Mouse (Mus musculus) adrenal gland, adult 10 weeks (tissue): Measurements from ENCODE around the gene Hamp2. TPM values are rescaled to one million over a fixed set of nuclear protein-coding genes. Genes with fewer than 3 reads are reported as not detected.

ENCODE experiments used
- polyA plus RNA-seq: library from polyadenylated mRNA; stranded (reverse); fragments of 350-450 nt; fragmentation: Illumina TruSeq; extraction: RNeasy Lipid Tissue Mini Kit (QIAGEN cat#74804); gene quantifications from one replicate; pipeline ENCODE4 v1.2.3, GENCODE M21; 2014; ENCODE audit warnings: low read depth, low replicate concordance

The Hamp2 gene
- not detected for polyA plus RNA-seq

DNA sequence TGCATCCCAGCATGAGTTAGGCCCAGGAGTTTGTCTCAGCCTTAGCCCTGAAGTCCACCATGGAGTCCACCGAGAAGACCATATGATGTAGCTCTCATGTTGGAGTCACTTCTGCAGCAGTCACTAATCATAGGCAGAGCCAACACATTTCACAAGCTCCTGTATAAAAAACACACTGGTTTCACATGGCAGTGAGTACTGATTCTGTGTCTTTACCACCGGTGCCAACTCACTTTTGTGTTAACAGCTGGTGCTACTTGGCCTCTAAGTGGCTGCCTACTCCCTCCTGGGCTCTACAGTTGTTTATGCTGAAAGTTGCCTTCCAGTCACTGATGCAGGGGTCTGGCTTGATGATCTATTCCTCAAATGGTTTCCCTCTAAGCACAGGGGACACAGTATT lies at the start of gene Hamp2:
TSS of gene Hamp2 (minus strand) at position 101 of the 400 bp plus-strand sequence.

GRCm38 (mm10) chr7:30973501-30974289 lies 49.2 kb upstream of the Hamp2 start, which contains the start of gene Fam187b:
Gene Fam187b (plus strand): TSS chr7:30973790.

GRCm38 (mm10) chr7:30973251-30973500 lies 48.7 kb upstream of the Hamp2 start, which contains the start of gene Lsr:
Gene Lsr (minus strand): TSS chr7:30973464.

GRCm38 (mm10) chr7:30956756-30957366 lies 32.4 kb upstream of the Hamp2 start, which contains the start of gene Usf2:
Gene Usf2 (minus strand): TSS chr7:30956803.

DNA sequence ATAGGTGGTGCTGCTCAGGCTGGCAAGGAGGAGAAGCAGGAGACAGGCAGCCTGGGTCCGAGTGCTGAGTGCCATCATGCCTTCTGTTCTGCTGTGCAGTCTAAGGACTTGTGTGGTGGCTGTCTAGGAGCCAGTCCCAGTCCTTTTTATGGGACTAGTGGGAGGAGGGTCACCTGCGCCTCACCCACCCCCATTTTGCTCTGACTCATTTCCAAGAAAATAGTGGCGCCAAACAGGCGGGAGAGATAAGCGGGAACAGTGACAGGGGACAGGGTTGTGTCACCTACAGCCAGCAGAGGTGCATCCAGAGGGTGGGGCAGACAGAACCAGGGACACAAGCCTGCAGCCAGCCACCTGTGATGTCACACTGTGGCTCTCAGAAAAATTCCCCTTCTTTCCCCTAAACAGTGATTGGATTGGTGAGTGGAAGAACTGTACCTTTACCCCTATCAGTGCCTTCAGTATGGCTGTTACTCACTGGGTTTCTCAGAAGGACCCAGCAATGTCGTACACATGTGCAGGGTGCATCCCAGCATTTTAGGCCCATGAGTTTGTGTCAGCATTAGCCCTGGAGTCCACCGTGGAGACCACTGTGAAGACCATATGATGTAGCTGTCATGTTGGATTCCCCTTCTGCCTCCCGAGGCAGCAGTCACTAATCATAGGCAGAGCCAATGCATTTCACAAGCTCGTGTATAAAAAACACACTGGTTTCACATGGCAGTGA lies 19.6 kb upstream of the Hamp2 start, which contains the start of gene Hamp:
TSS of gene Hamp (minus strand) at position 124 of the 727 bp plus-strand sequence.

DNA sequence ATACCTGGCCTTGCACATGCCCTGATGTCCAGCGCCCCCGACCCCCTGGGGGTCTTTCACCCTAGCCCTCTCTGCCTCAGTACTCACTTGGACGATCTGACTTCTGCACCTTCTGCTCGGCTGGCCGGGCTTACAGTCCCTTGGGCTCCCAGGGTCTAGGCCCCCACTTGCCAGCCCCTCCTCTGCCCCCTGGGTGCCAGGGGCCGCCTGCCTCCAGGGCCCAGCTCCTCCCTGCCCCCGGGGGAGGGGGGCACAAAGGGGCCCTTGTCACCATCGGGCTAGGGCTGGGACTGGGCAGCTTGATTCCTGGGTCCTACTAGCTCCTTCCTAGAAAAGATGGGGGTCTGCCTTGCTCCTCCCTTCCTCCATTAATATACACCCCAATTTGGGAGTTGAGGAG lies 9.7 kb downstream of the Hamp2 start, which contains the start of gene Mag:
TSS of gene Mag (minus strand) at position 142 of the 400 bp plus-strand sequence.

DNA sequence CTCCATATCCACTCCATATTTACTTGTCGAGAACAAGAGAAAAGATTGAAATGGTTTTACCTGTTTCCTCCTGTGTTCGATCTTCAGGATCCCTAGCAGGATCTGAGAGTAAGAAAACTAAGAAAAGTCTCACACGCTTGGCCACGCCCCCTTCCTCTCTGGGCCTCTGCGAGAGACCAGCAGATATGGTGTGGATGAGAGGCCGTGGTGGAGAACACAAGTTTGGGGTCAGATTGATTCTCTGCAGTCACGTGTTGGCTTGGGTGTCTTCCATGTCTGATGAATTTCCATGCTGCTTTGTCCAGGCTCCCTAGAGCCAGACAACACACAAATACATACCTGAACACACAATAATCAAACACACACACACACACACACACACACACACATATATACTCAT lies 44.3 kb downstream of the Hamp2 start, which contains the start of gene Cd22:
TSS of gene Cd22 (minus strand) at position 167 of the 400 bp plus-strand sequence.

Other genes with a start within 250 kb of the Hamp2 start
- not detected for gene 2200002J24Rik, start 225.8 kb downstream of the Hamp2 start, polyA plus RNA-seq
- not detected for gene Atp4a, start 212.5 kb downstream of the Hamp2 start, polyA plus RNA-seq
- 14.1 TPM for gene Tmem147, start 195.1 kb downstream of the Hamp2 start, polyA plus RNA-seq
- gene Gapdhs, start 181.0 kb downstream of the Hamp2 start, polyA plus RNA-seq: not detected
- gene Sbsn, start 173.2 kb downstream of the Hamp2 start, polyA plus RNA-seq: 12.7 TPM
- gene Dmkn, start 160.9 kb downstream of the Hamp2 start, polyA plus RNA-seq: 7.0 TPM
- not detected for gene Krtdap, start 136.8 kb downstream of the Hamp2 start, polyA plus RNA-seq
- 1.3 TPM for gene Ffar2, start 100.9 kb downstream of the Hamp2 start, polyA plus RNA-seq
- gene Ffar3, start 68.5 kb downstream of the Hamp2 start, polyA plus RNA-seq: not detected
- gene Ffar1, start 63.1 kb downstream of the Hamp2 start, polyA plus RNA-seq: not detected
- not detected for gene Cd22, start 44.3 kb downstream of the Hamp2 start, polyA plus RNA-seq
- not detected for gene Mag, start 9.8 kb downstream of the Hamp2 start, polyA plus RNA-seq
- 67.1 TPM for gene Hamp, start 19.4 kb upstream of the Hamp2 start, polyA plus RNA-seq
- gene Usf2, start 32.1 kb upstream of the Hamp2 start, polyA plus RNA-seq: 121 TPM
- not detected for gene Lsr, start 48.8 kb upstream of the Hamp2 start, polyA plus RNA-seq
- not detected for gene Fam187b, start 49.1 kb upstream of the Hamp2 start, polyA plus RNA-seq
- gene Fxyd5, start 117.8 kb upstream of the Hamp2 start, polyA plus RNA-seq: 5.8 TPM
- gene Fxyd7, start 126.8 kb upstream of the Hamp2 start, polyA plus RNA-seq: not detected
- gene Fxyd1, start 132.5 kb upstream of the Hamp2 start, polyA plus RNA-seq: 4.9 TPM
- gene Lgi4, start 134.7 kb upstream of the Hamp2 start, polyA plus RNA-seq: 0.23 TPM
- gene Fxyd3, start 152.0 kb upstream of the Hamp2 start, polyA plus RNA-seq: not detected
- not detected for gene Hpn, start 190.6 kb upstream of the Hamp2 start, polyA plus RNA-seq
- 0.64 TPM for gene Scn1b, start 202.3 kb upstream of the Hamp2 start, polyA plus RNA-seq
- gene Gramd1a, start 231.2 kb upstream of the Hamp2 start, polyA plus RNA-seq: 6.1 TPM